Mouse (Mus musculus): ENCODE measurements at regions not wholly inside any gene's neighbourhood (a gene's known extent, or its start where the extent isn't known, plus 50 kb on each side); places are given as distances from the start of the nearest gene placed in this dataset.

GRCm38 (mm10) chr13:84398476-84399344 is 176.6 kb downstream of the Tmem161b start:
- DNase-seq (ENCODE audit: extremely low spot score in 1 of 2, low spot score in 1 of 2) = no peak

DNA sequence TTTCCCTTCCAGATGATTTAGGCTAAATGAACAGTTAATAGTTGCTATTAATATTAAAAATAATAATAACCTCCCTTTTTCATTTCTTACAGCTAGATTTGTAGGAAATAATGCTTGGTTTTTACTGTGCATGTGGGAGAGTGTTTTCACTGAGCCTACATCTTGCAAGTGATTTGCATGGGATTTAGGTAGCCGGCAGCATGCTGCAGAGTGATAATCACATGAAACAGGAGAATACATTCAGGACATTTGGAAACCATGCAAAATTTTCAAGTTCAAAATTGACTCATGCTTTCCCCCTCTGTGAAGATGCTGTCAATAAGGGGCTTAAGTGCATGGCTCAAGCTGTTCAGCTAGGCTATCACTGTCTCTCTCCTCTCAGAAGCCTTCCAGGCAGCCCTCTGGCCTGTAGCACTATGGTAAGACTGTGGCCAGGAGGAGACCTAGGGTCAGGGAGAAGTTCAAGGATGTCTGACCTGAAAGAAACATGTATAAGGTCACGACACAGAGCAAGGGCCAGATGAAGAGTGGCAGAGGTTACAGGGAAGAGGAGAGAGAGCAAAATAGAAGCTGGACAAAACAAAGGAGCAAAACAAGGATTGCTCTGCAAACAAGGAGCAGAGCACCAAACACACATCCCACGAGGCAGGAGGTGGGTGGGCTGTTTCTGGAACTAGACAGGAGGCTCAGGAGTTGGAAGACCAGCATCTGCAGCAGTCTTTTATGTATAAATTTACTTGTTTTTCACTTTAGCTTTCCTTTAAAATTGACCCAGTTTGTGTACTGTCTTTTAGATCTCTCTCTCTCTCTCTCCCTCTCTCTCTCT is 177.5 kb downstream of the Tmem161b start:
- DNase-seq (ENCODE audit: extremely low spot score in 1 of 2, low spot score in 1 of 2) = peak; percentile 8 to 13

- no peak for DNase-seq (ENCODE audit: extremely low spot score in 1 of 2, low spot score in 1 of 2)
Observed at GRCm38 (mm10) chr13:84401006-84401405, 178.9 kb downstream of the Tmem161b start.

- DNase-seq (ENCODE audit: extremely low spot score in 1 of 2, low spot score in 1 of 2) = peak; percentile 10 to 26
Observed at GRCm38 (mm10) chr13:84404566-84405194, 182.6 kb downstream of the Tmem161b start.

GRCm38 (mm10) chr13:84434444-84434843 is 212.3 kb downstream of the Tmem161b start:
- no peak for DNase-seq (ENCODE audit: extremely low spot score in 1 of 2, low spot score in 1 of 2)

DNA sequence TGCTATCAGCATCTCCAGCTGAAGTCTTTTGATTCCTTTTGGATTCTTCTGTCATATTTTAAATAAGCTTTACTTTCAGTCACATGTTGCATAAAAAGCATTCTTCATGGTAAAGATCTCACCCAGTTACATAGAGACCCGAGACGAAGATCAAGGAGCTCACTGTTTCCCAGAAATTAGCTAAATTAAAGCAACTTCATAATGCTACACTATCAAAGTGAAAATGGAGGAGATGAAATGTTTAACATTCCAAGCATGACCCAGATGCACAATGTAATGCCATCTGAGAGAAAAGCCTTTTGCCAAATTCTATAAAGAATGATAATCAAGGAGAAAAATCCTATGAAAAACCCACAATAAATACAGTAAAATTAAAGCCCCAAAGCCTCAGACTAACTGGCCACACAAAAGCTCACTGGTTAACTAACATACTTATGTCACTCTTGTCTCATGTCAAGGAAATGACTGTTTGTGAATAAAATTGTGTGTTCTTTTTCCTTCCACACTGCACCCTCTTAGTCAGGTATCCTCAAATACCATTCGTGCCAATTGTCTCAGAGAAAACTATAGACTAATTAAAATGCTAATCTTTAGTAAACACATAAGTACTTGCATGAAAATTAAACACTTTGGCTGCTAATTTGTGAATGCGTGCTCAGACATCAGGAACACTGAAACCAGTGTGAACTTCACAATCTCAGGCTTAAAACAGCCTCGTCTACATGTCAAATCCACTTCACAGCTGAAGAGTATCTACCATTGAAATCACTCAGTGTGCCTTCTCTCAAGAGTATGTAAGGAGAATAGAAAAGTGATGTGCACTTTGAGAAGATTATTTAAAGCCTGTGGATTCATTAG is 215.7 kb downstream of the Tmem161b start:
- DNase-seq (ENCODE audit: extremely low spot score in 1 of 2, low spot score in 1 of 2) = no peak

GRCm38 (mm10) chr13:84438444-84438766 is 216.3 kb downstream of the Tmem161b start:
- no peak for DNase-seq (ENCODE audit: extremely low spot score in 1 of 2, low spot score in 1 of 2)

DNA sequence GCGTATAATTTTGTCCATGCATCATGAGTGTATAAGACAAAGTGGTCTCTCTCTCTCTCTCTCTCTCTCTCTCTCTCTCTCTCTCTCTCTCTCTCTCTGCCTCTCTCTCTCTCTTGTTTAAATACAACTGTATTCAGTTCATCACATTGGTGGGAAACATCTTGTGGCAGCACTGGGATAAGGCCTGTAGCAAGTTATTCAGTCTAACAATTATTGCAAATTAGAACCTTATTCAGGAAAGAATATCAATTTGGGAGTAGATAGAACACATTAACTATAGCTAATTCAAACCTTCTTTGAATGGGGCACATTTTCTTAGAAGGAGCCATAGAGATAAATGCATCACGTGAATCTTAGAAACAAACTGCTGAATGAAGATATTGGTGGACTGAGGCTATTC is 226.4 kb downstream of the Tmem161b start:
- no peak for DNase-seq (ENCODE audit: extremely low spot score in 1 of 2, low spot score in 1 of 2)

DNA sequence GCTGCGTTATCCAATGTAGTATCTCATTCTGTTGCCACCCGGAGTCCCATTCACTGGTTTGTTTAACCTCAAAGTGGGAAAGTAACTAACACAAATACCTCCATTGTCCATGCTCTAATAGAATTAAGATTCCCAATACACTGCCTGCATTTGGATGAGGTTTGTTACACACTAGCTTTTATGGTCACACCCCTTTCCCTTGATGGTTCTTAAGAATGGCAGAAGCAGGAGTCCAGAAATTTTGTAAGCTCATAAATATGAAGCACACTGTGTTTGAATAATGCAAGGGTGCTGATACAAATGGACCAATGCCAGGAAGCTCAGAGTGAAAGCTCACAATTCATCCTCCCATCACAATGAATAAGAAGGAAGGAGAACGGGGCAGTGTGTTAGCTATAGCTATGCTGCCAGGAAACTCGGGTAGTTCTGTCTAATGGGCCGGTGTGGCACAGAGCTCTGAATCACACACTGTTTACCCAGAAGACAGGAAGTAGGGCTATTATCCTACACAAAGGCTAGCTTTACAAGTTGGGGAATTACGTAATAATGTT is 227.0 kb downstream of the Tmem161b start:
- DNase-seq (ENCODE audit: extremely low spot score in 1 of 2, low spot score in 1 of 2) = peak in 1 of 2 experiments; percentile 13

Data from layer of hippocampus, postnatal 25 days (tissue).